Mouse (Mus musculus) heart, adult 9 months (tissue): Measurements from ENCODE around the gene Acsf2.

Source experiments
- DNase-seq, 2 experiments: peaks; one replicate each; pipeline ENCODE4 v3.0.0; 2022; ENCODE audit warnings: low spot score in 2 of 2

Acsf2 gene

GRCm38 (mm10) chr11:94548041-94548784 lies 53.5 kb downstream of the Acsf2 start:
- DNase-seq = peak; percentile 68

DNA sequence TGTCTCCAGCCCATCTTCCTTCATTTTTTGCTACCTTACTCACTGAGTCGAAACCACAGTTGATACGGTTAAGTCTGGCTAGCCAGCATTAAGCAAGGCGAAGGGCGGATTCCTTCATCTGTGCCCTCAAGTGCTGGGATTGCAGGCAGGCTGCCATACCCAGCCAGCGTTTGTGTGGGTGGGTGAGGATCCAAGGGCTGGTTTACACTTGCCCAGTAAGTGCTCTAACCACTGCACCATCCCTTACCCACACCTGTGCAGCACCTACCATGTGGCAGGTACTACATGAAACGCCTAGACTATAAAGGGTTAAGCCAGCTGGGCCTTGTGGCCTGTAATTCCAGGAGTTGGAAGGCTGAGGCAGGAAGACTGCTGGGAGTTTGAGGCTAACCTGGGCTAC lies 54.4 kb downstream of the Acsf2 start:
- no peak for DNase-seq

DNA sequence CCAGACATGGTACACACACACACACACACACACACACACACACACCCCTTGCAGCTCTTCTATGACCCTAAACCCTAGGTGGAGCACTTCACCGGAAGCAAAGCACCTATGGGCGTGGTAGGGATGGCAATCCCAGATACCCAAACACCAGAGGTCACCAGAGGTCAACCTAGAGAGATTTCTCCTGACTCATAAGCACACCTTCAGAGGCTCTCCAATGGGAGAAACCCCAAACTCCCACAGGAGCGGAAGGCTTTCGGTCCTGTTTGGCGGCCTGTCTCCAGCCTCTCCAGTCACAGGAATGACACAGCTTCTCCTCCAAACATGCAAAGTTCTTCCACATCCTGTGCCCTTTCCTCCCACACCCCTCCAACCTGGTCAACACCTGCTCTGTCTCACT lies 55.3 kb downstream of the Acsf2 start:
- DNase-seq = no peak

GRCm38 (mm10) chr11:94544422-94544821 lies 57.2 kb downstream of the Acsf2 start:
- no peak for DNase-seq

DNA sequence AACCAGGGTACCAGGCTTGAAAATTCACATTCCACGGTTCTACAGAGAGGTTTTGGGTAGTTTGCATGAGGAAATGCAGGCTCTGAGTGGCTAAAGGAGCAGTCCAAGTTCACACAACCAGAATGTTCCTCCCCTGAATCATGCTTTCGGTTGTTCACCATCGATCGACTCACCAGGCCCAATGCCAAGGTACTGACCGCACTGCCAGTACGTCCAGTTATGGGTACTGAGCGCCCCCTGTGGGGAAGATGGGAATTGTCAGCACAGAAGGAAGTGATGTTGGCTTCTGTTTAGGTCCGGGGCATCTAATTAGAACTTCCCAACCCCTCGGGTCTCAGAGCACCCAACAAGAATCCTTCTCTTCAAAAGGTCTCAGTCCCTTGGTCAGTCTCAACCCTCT lies 57.7 kb downstream of the Acsf2 start:
- peak; percentile 85 to 94 for DNase-seq

DNA sequence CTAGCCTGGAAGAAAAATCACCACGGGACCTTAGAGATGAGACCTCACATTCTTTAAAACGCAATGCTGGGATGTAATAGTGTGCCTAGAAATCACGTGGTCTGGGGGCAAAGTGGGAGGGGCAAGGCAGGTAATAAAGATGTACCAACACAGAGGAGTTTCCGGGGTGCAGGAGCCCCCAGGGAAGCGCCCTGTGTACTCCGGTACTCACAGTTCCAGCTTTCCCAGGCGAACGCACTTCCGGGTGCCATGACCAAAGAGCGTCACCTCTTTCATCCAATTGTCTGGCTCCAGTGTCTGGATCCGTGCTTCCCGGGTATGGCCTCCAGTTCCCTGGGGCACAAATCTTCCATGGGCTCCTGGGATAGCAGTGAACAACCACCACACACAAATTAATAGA lies 58.3 kb downstream of the Acsf2 start:
- no peak for DNase-seq

- DNase-seq = no peak
Measured at GRCm38 (mm10) chr11:94542400-94542799, 59.3 kb downstream of the Acsf2 start.

DNA sequence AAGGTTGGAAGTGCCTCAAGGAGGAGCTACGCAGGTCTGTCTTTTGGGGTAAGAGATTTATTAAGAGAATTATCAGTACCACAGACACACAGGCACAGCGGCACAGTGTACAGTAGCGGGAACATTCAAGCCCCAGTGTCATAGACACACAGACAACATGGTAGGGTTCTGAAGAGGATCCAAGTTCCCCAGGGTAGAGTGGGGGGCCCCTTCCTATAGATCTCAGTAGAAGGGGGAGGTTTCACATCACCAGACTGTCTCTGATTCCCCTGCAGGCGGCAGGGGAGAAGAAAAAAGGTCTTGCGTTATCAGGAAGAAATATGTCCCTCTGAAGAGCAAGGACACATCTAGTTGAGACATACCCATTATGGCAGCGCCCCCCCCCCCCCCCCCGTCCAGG lies 61.9 kb downstream of the Acsf2 start:
- no peak for DNase-seq

DNA sequence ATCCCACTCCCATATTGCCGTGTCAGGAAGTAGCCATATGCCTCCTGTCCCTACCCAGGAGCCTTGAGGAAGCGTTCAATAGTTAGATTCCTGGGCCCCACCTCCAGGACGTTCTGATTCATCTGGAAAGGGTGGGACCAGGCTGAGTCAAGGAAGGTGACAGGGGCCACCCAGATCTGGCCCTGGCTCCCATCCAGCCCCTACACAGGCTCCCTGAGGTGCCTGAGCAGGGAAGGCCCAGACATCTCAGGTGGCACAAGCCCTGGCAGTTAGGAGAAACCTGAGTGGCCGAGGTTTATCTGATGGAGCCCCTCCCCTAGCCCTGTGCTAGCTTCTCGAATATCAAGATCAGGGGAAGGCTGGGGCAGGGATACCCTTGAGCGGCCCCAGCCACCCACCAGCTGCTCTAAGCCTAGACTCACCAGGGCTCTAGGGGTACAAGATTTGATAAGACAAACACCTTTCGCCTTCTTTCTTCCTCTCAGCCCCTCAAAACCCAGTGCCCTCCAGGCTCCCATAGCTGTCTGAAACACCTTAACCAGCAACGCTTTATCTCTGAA lies 62.9 kb downstream of the Acsf2 start:
- no peak for DNase-seq

GRCm38 (mm10) chr11:94533171-94533570 lies 68.5 kb downstream of the Acsf2 start:
- DNase-seq = no peak

DNA sequence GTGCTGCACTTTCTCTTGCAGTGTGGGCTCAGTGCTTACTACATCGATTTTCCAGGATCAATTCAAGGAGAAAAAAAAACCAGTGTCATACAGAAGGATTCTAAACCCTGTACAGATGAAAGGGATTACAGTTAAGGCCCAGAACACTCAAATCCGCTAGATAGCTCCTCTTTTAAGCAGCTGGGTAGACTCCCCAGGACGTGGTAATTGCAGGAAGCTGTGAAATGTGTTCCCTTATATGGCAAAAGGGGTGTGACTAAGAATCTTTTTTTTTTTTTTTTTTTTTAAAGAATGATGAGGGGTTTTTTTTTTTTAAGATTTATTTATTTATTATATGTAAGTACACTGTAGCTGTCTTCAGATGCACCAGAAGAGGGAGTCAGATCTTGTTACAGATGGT lies 72.8 kb downstream of the Acsf2 start:
- DNase-seq = no peak

GRCm38 (mm10) chr11:94526171-94526879 lies 75.3 kb downstream of the Acsf2 start:
- peak in 1 of 2 experiments; percentile 21 for DNase-seq

DNA sequence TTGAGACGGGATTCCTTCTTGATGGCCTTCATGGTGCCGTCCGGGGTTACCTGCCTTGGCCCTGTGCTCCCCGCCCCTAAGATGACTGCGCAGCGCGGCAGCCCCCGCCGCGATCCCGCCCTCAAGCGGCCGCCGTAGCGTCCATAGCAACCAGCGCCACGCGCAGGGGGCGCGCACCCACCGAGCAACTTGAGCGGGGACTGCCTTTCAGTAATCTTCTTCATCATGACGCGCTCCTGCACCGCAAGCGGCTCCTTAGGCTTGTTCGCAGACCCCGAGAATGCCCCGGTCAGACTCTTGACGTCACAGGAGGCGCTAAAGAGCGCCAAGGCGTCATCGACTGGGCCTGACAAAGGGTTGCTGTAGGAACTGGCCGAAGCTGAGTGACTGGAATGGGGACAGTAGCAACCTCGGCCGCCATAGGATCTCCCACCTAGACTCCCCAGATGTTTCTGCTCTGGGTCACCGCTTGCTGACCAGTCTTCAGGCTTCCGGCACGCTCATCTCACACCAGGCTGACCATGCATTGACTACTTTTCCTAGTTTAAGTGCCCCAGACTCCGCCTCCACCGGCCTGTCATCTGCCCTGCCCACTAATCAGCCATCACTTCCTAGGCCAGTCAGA lies 80.3 kb downstream of the Acsf2 start, which contains the start of gene Mycbpap:
Mycbpap (minus strand) TSS at position 524 of the 625 bp plus-strand sequence.
- peak; percentile 41 to 59 for DNase-seq

DNA sequence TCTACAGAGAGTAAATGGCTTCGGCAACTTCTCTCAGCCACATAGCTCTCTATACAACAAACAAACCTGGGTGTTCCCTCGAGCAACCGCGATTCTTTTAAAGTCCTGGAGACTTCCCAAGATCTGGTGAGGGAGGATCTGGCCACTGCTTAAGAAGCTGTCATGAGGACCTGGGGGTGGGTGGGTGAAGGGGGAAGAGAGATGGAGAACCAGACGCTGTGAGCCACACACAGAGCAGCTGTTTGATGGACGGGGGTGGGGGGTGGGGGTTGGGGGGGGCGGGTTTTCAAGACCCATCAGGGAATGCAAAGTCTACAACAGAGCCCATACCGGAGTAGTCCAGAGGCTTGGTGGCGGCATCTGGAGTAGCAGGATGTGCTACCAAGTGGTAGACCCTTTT lies 88.2 kb downstream of the Acsf2 start:
- no peak for DNase-seq

DNA sequence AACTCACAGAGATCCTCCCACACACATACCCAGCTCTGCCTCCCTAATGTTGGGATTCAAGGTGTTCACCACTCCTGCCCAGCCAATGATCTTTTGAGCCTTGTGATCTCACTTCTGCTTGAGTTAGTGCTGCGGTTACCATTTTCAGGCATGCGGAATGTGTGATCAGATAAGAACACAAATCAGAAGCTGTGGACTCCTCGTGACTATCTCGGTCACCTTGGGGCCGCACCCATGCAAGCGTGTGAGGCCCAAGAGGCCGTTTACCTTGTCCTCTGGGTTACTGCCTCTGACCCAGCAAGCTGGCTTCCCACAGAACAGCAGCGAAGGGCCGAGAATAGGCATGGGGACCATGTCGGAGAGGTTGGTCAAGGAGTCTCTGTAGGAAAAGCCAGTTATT lies 92.7 kb downstream of the Acsf2 start:
- DNase-seq = no peak
